Mouse (Mus musculus) adrenal gland, adult 8-10 months (tissue): Measurements from ENCODE around the gene Crocc2. TPM values are rescaled to one million over a fixed set of nuclear protein-coding genes. Genes with fewer than 3 reads are reported as not detected.

Experiments used
- DNase-seq: peaks from one replicate; pipeline ENCODE4 v3.0.0; 2022
- total RNA-seq, 4 experiments: library from RNA; stranded (reverse); gene quantifications; 2 replicates each; pipeline ENCODE4 v1.2.4; 2022

Gene Crocc2
- total RNA-seq, result under 1 TPM in 2 of 4 experiments, not detected in 2; 0.03 TPM

DNA sequence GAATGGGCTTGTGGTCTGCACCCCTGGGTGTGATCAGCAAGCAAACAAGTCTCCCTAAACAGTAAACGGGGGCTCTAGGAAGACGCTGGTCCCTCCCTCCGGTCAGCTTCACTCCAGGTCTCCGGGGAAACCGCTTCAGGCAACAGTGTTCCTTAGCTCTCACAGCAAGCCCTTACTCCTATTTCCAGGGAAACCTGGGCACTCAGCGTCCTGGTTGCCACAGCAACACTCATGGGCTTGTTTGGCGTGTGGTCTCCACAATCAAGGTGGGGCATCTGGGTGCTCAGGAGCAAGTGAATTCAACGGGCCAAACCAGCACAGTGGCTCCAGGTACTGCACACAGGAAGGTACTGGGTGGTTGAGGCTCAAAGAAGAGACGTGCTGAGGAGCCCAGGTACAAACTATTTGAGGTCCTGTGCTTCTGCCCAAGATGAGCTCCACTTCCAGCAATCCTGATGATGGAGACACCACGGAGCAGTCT lies at the start of gene Crocc2:
TSS of gene Crocc2 (plus strand) at position 431 of the 481 bp plus-strand sequence.
- no peak for DNase-seq

GRCm38 (mm10) chr1:93118816-93119215 lies 49.7 kb upstream of the Crocc2 start:
- DNase-seq, result no peak

DNA sequence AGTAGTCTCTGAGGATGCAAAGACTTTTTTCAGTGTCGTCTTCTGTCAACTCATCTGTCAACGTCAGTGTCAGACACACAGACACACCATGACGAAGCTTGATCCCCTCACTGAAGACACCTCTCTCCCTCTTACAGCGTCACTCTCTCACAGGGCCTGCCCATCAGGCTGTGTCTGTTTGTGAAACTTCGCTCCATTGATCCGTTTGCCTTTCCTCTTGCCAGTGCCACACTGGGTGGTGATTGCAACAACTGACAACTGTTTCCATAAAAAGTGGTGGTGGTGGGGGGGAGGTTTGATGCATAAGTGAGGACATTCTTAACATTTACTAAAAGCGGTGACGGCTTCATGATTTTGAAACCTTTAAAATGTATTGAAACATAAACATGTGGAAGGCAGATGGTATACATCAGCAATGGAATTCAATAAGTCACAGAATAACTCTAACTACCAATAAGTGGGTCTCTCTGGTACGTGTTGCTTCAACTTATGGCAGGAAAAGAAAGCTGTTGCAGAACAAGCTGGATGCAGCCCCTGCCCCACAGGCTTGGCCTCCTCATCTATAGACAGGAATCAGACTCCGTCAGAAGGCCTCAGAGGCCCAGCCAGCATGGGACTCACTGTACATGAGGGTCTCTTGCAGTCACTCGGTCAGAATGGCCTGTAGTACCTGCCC lies 45.2 kb upstream of the Crocc2 start:
- no peak for DNase-seq

GRCm38 (mm10) chr1:93124066-93124465 lies 44.5 kb upstream of the Crocc2 start:
- DNase-seq, result peak; percentile 21

- no peak for DNase-seq
These were observed 43.3 kb upstream of the Crocc2 start for GRCm38 (mm10) chr1:93125256-93125655.

DNA sequence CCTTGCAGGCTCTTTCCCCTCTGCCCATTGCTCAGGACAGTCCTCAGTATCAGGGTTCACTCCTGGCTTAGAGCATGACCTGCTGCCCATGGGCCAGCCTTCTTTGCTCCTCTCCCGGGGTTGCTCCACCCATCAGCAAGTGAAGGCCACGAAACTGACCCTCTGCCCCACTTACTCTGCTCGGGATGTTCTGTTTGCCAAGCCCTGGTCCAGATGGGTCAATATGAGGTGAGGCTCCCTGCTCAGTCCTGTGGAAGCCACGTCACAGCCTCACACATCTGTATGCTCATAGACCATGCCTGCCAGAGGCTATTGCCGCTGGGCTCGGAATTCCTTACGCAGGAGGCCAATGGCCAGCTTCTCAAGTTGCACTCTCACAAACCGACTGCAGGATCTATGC lies 40.3 kb upstream of the Crocc2 start:
- DNase-seq, result no peak

GRCm38 (mm10) chr1:93128710-93129349 lies 39.7 kb upstream of the Crocc2 start:
- peak; percentile 38 for DNase-seq

DNA sequence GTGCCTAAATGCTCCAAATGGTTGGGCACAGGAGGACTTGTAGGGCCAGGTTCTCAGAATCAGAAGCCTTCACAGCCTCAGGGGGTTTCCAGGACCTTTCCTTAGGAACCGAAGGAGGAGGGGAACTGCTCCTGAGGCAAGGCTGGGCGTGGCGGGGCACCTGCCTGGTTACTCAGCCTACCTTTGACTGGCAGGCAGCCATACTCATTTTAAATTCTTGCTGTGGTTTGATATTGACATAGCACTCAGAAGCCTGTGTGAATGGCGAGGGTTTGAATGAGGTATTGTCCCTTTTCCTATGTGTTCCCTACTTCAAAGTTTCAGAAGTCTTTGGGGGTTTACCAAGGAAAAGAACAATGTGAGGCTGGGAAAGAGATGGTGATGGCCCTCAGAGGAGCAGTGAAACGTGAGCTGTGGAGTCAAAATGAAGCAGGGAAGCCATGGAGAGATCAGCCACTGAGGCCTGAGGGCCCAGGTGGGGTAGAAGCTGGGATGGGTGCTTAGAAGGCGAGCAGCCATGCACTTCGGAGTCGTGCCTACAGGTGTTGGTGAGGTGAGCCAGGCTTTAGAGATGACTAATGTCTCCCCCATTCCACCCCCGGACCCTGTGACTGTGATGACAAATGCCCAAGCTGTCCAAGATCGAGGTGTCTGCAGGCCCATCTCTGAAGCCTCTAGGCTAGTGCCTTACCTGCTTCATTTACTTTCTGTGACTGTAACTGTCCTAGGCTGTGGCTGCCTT lies 38.1 kb upstream of the Crocc2 start:
- DNase-seq, result no peak

DNA sequence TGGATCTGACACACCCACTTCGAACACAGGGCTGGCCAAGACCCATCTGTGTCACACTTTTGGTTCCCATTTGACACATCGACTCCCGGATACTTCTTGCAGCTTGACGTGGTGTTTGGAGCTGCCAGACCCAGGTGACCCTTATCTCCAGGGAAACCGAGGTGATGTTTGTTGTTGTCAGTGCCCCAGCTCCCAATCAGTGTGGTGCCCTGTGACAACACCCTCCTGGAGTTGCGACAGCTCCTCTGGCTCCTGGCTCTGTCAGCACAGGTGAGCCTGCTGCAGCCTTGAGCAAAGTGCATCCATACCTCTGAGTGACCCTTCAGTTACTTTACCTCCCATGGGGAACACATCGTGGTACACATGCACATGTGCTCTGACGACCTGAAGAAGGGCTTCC lies 35.8 kb upstream of the Crocc2 start:
- no peak for DNase-seq

DNA sequence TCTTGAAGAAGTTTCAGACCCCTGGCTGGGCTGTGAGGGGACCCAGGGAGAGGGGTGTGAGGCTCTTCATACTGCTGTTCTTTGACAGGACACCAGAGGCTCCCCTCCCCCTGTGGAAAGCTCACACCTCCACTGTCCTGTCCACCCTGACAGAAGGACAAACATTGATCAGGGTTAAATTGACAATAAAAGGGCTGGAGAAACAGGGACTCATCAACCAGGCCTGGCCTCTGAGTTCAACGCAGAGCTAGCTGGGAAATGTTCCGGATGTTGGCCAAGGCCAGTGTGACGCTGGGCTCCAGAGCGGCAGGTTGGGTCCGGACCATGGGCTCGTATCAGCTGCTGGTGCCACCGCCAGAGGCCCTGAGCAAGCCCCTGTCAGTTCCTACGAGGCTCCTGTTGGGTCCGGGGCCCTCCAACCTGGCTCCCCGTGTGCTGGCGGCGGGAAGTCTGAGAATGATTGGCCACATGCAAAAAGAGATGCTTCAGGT lies 33.4 kb upstream of the Crocc2 start, which contains the start of gene Agxt:
TSS of gene Agxt (plus strand) at position 205 of the 491 bp plus-strand sequence.
- DNase-seq, result no peak

DNA sequence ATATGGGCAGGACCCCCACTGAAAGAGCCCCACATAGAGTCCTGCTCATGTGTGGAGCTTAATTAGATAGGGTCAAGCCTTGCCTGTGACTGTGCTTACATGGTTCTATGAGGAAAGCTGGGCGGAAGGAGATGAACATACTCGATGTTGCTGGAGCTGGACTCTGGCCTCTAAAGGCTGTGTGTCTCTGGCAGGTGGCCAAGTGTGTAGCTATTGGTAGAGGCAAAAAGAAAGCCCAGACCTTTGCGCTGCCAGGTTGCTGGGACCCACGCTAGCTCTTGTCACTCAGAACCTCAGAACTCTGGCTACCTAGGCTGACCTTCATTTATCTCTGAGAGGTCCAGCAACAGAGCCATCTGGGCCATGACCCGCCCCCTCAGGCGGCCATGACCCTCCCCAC lies 30.0 kb upstream of the Crocc2 start:
- no peak for DNase-seq

DNA sequence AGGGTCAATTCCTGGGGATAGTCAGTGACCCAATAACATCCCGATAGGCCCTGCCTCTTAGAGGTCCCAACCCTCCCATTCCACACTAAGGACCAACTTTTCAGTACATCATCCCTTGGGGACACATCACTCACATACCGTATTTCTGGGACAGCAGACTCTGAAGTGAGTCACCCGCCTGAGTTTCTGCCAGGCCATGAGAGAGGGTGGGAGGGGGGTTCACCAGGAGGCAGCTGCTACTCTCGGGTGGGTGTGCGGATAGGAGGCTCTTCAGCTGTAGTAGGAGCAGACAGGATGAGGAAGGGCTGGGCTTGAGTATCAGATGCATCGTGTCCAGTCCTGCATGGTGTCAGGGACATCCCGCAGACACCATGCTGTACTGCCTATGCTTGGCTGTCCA lies 28.8 kb upstream of the Crocc2 start:
- DNase-seq, result no peak

DNA sequence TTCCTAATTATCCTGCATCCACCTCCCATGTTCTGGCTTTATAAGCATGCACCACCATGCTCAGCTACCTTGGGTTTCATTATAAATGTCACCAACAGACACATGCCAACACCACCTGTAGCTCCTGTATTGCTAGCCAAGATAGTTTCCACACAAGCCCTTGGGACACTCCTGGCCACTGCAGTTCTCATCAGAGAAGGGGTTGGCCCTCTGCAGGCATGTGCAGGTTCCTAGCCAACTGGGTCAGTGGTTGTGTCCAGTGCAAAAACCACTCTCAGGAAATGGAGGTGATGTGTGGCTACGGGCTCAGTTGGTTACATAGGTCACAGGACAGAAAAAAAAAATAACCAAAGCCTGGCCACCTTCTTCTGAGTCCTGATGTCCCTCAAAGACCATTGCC lies 25.7 kb upstream of the Crocc2 start:
- no peak for DNase-seq

- DNase-seq, result no peak
These were observed 24.3 kb upstream of the Crocc2 start for GRCm38 (mm10) chr1:93144176-93144575.

DNA sequence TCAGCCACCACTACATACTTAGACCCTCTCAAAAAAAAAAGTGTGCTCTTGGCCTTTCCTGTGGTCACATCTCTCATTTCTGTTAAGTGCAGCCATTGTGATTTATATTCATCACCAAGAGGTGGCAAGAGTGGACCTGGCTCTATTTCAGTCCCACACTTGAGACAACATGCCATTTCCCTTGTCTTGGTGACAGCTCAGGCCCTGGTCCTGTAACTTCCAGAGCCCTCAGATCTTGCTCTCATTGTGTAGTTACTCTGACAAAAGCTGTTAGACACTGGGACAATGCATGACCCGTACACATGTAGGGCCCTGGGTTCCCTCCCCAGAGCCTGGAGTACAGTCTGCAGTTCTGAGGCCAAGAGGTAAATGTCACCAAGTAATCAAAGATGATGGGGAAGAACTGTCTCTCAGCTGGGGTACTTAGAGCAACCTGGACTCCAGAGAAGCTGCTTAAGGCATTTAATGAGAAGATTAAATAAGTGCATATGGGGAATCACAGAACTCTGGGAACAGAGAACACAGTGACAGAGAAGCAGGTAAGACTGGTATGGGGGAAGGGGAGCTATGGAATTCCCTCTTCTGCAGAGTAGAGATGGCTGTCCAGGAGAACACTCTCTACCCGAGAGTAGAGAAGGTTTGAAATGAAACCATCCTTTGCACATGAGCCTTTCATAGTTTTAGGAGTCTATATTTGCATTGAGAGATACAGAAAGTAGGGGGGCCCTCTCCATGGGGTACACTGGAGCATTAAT lies 17.4 kb upstream of the Crocc2 start:
- DNase-seq, result no peak

DNA sequence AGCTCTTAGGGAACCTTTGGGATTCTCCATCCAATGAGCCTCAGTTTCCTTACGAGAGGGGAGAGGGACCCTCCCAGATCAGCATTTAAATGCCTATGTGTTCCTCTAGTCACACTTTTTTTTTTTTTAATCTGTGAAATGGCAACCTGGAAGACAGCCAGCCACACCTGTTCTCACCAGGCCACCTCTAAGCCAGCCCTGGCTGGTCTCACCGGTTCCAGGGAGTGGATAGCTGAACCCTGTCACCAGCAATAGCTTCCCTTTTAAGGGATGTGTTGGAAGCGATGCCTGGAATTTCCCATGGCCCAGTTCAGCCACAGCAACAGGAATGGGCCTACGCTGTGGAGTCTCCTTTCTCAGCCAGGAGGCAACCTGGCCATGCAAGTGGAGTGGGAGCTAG lies 11.0 kb upstream of the Crocc2 start:
- no peak for DNase-seq

DNA sequence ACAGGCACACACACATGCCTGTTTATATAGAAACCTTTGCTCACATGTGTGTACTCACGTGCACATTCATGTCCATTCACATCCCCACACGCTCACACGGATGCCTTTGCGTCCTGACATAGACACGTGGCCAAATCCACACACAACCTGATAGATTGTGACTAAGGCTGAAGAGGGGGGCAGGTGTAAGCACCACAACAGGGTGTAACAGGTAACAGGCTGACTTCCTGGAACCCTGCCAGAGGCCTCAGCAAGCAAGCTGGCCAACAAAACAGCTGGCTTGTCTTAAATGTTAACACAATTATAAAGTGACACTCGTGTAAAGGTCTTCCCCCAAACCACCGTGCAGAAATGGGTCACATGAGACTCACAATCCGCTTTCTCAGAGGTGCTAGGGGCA lies 9.6 kb upstream of the Crocc2 start:
- no peak for DNase-seq

GRCm38 (mm10) chr1:93159566-93160500 lies 8.7 kb upstream of the Crocc2 start:
- DNase-seq, result no peak

- DNase-seq, result no peak
These were observed 7.9 kb upstream of the Crocc2 start, which contains the start of gene 2310007B03Rik for GRCm38 (mm10) chr1:93160501-93161133. TSS of gene 2310007B03Rik (minus strand) at chr1:93160948.

DNA sequence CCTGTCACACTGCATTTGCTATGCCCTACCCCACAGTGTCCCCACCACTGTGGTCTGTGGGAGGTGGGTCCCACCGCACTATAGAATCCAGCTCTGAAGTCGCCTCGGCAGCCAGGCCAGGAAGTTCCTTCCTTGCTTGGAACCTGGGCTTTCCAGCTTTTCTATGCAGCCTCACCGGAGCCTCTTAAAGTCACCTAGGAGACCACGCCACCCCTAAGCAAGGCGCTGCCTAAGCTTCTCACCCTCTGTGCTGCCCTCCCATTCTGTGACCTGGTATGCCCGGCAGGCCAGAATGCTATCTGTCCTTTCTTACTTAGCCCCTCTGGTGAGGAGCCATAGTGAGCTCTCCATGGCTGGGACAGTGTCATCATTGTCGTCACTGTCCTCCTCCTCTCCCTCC lies 7.2 kb upstream of the Crocc2 start:
- DNase-seq, result no peak

GRCm38 (mm10) chr1:93161921-93162320 lies 6.6 kb upstream of the Crocc2 start:
- no peak for DNase-seq
